In the genomic region with DNA sequence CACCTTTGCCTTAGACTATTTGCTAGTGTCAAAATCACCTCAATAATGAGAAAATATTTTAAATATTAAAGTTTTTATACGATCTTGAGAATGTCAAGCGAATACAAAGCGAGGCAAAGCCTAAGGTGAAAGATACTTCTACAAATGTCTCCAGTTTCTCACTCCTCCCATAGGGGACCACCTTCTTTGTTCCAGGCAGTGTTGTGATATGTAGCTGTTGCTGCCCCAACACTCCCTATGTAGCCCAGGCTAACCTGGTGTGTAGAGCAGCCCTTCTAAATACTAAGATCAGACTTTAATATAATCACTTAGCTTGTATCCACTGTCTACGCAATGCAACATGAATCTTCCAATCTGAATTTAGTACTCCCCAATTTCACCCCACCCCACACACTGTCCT, we compare ENCODE assay signal across 19 mouse cellular contexts.
DNase-seq lines count a peak whose midpoint lies in the region; ATAC-seq lines count a peak whose summit lies in the region.
"Had no signal": no experiment of that assay in that cellular context is flagged by ENCODE, and none has a peak within 500 bp of the region (broad histone marks: within the 10 kb centered on the region; RNA-seq: fewer than 3 reads in every experiment).

No protein-coding gene starts in this region.

- H3K9me3 ChIP-seq in forebrain, embryonic 13.5 days (replicated peaks), result no peaks in the 10 kb centered on the region
- H3K9me3 ChIP-seq in forebrain, embryonic 12.5 days, result no peaks in the 10 kb centered on the region
- H3K9me3 ChIP-seq in forebrain, embryonic 15.5 days, result no peaks in the 10 kb centered on the region
- H3K9me3 ChIP-seq in forebrain, embryonic 11.5 days (ENCODE audit: control insufficient read depth, low read length), result no peaks in the 10 kb centered on the region
- H3K9me3 ChIP-seq in midbrain, embryonic 13.5 days, result no peaks in the 10 kb centered on the region
- no peaks in the 10 kb centered on the region for H3K9me3 ChIP-seq in midbrain, embryonic 14.5 days (ENCODE audit: control insufficient read depth, low read length)
- H3K9me3 ChIP-seq in forebrain, embryonic 16.5 days (ENCODE audit: control insufficient read depth, low read length), result no peaks in the 10 kb centered on the region
- H3K9me3 ChIP-seq: embryonic facial prominence, embryonic 10.5 days; embryonic facial prominence, embryonic 12.5 days had no signal

- 94% methylated on average over 4 of the region's 4 CpGs for WGBS in forebrain, embryonic 13.5 days
- 91% methylated on average over 4 of the region's 4 CpGs for WGBS in forebrain, embryonic 12.5 days
- WGBS in forebrain, embryonic 15.5 days, result 92% methylated on average over 4 of the region's 4 CpGs
- 92% methylated on average over 4 of the region's 4 CpGs for WGBS in forebrain, embryonic 11.5 days
- 90% methylated on average over 4 of the region's 4 CpGs for WGBS in midbrain, embryonic 13.5 days
- 92% methylated on average over 4 of the region's 4 CpGs for WGBS in midbrain, embryonic 14.5 days
- WGBS in forebrain, embryonic 16.5 days, result 92% methylated on average over 4 of the region's 4 CpGs

- H3K9ac ChIP-seq in forebrain, embryonic 13.5 days, result no peak overlapping the region
- no peak overlapping the region for H3K9ac ChIP-seq in forebrain, embryonic 12.5 days
- no peak overlapping the region for H3K9ac ChIP-seq in forebrain, embryonic 15.5 days (replicated peaks)
- no peak overlapping the region for H3K9ac ChIP-seq in forebrain, embryonic 11.5 days (ENCODE audit: low read length)
- no peak overlapping the region for H3K9ac ChIP-seq in midbrain, embryonic 13.5 days (replicated peaks)
- H3K9ac ChIP-seq in midbrain, embryonic 14.5 days (replicated peaks; ENCODE audit: low read length), result no peak overlapping the region
- no peak overlapping the region for H3K9ac ChIP-seq in forebrain, embryonic 16.5 days (replicated peaks; ENCODE audit: low read depth, low read length)
- H3K9ac ChIP-seq: embryonic facial prominence, embryonic 12.5 days had no signal

- no peak overlapping the region; the same call in 1 of the 2 replicates for H3K27ac ChIP-seq in forebrain, embryonic 13.5 days
- no peak overlapping the region for H3K27ac ChIP-seq in forebrain, embryonic 12.5 days
- 0 out of 2 replicates have a peak overlapping the region, but pooled peaks have one; percentile 23 for H3K27ac ChIP-seq in forebrain, embryonic 15.5 days (replicated peaks)
- no peak overlapping the region for H3K27ac ChIP-seq in forebrain, embryonic 11.5 days (ENCODE audit: low read depth, low read length)
- no peak overlapping the region for H3K27ac ChIP-seq in midbrain, embryonic 13.5 days
- H3K27ac ChIP-seq in midbrain, embryonic 14.5 days (replicated peaks; ENCODE audit: low read depth, low read length), result no peak overlapping the region
- peak overlapping the region; percentile 53 for H3K27ac ChIP-seq in forebrain, embryonic 16.5 days (ENCODE audit: low read length)
- H3K27ac ChIP-seq: embryonic facial prominence, embryonic 10.5 days; embryonic facial prominence, embryonic 12.5 days had no signal

- ATAC-seq in forebrain, embryonic 13.5 days, result peak; percentile 66
- no peak for ATAC-seq in forebrain, embryonic 12.5 days (ENCODE audit: low FRiP score)
- peak; percentile 61 for ATAC-seq in forebrain, embryonic 15.5 days (replicated peaks)
- ATAC-seq in forebrain, embryonic 11.5 days (replicated peaks; ENCODE audit: low FRiP score), result no peak
- 0 out of 2 replicates have a peak, but pooled peaks have one; percentile 43 for ATAC-seq in midbrain, embryonic 13.5 days
- no peak for ATAC-seq in midbrain, embryonic 14.5 days (ENCODE audit: low FRiP score, low TSS enrichment)
- ATAC-seq in forebrain, embryonic 16.5 days, result peak; percentile 54; the same call in 1 of the 2 replicates

- no peak for DNase-seq in forebrain, embryonic 11.5 days (ENCODE audit: low spot score)
- no peak for DNase-seq in midbrain, embryonic 14.5 days
- no peak for DNase-seq in adrenal gland, postnatal 14 days
- DNase-seq: adrenal gland, adult 2 months; adrenal gland, postnatal 10 days; adrenal gland, postnatal 36 days; B cell, adult 2 months; cerebellum, adult 11-12 months; cerebellum, adult 2 months; cerebellum, adult 9-10 months; cerebellum, postnatal 10 days; cerebellum, postnatal 25 days had no signal

- H3K4me3 ChIP-seq in forebrain, embryonic 13.5 days, result no peak overlapping the region
- no peak overlapping the region for H3K4me3 ChIP-seq in forebrain, embryonic 12.5 days (replicated peaks)
- H3K4me3 ChIP-seq in forebrain, embryonic 15.5 days, result no peak overlapping the region
- no peak overlapping the region for H3K4me3 ChIP-seq in forebrain, embryonic 11.5 days (ENCODE audit: low read depth, low read length)
- no peak overlapping the region for H3K4me3 ChIP-seq in midbrain, embryonic 13.5 days (replicated peaks)
- H3K4me3 ChIP-seq in midbrain, embryonic 14.5 days (replicated peaks; ENCODE audit: low read depth, low read length), result no peak overlapping the region
- H3K4me3 ChIP-seq in forebrain, embryonic 16.5 days (replicated peaks; ENCODE audit: low read length), result no peak overlapping the region
- H3K4me3 ChIP-seq: embryonic facial prominence, embryonic 10.5 days; embryonic facial prominence, embryonic 12.5 days had no signal

- H3K27me3 ChIP-seq in forebrain, embryonic 13.5 days, result no peaks in the 10 kb centered on the region
- H3K27me3 ChIP-seq in forebrain, embryonic 12.5 days, result no peaks in the 10 kb centered on the region
- no peaks in the 10 kb centered on the region for H3K27me3 ChIP-seq in forebrain, embryonic 15.5 days
- H3K27me3 ChIP-seq in forebrain, embryonic 11.5 days (ENCODE audit: control insufficient read depth, insufficient read depth, low read length), result no peaks in the 10 kb centered on the region
- H3K27me3 ChIP-seq in midbrain, embryonic 13.5 days, result no peaks in the 10 kb centered on the region
- no peaks in the 10 kb centered on the region for H3K27me3 ChIP-seq in midbrain, embryonic 14.5 days (ENCODE audit: control insufficient read depth, insufficient read depth, low read length)
- no peaks in the 10 kb centered on the region for H3K27me3 ChIP-seq in forebrain, embryonic 16.5 days (replicated peaks; ENCODE audit: control insufficient read depth, insufficient read depth, low read length)
- H3K27me3 ChIP-seq: embryonic facial prominence, embryonic 12.5 days had no signal

- H3K4me1 ChIP-seq in forebrain, embryonic 13.5 days, result no peaks in the 10 kb centered on the region
- H3K4me1 ChIP-seq in forebrain, embryonic 12.5 days, result no peaks in the 10 kb centered on the region
- H3K4me1 ChIP-seq in forebrain, embryonic 15.5 days, result no peaks in the 10 kb centered on the region
- no peaks in the 10 kb centered on the region for H3K4me1 ChIP-seq in forebrain, embryonic 11.5 days (replicated peaks; ENCODE audit: control insufficient read depth, insufficient read depth, low read length)
- H3K4me1 ChIP-seq in midbrain, embryonic 13.5 days (replicated peaks), result no peaks in the 10 kb centered on the region; the same call in 1 of the 2 replicates
- no peaks in the 10 kb centered on the region for H3K4me1 ChIP-seq in midbrain, embryonic 14.5 days (ENCODE audit: control insufficient read depth, insufficient read depth, low read length)
- H3K4me1 ChIP-seq in forebrain, embryonic 16.5 days (replicated peaks; ENCODE audit: control insufficient read depth, insufficient read depth, low read length), result no peaks in the 10 kb centered on the region
- H3K4me1 ChIP-seq: embryonic facial prominence, embryonic 10.5 days; embryonic facial prominence, embryonic 12.5 days had no signal

- no peak overlapping the region for H3K4me2 ChIP-seq in forebrain, embryonic 13.5 days
- H3K4me2 ChIP-seq in forebrain, embryonic 12.5 days, result no peak overlapping the region
- no peak overlapping the region for H3K4me2 ChIP-seq in forebrain, embryonic 15.5 days (replicated peaks)
- no peak overlapping the region for H3K4me2 ChIP-seq in forebrain, embryonic 11.5 days (ENCODE audit: low read depth, low read length, severe bottlenecking)
- H3K4me2 ChIP-seq in midbrain, embryonic 13.5 days (replicated peaks), result no peak overlapping the region
- no peak overlapping the region for H3K4me2 ChIP-seq in midbrain, embryonic 14.5 days (ENCODE audit: low read length)
- no peak overlapping the region for H3K4me2 ChIP-seq in forebrain, embryonic 16.5 days (ENCODE audit: low read length)
- H3K4me2 ChIP-seq: embryonic facial prominence, embryonic 12.5 days had no signal

- H3K36me3 ChIP-seq in forebrain, embryonic 13.5 days (ENCODE audit: poor library complexity, severe bottlenecking), result no peaks in the 10 kb centered on the region
- no peaks in the 10 kb centered on the region for H3K36me3 ChIP-seq in forebrain, embryonic 12.5 days (replicated peaks)
- H3K36me3 ChIP-seq in forebrain, embryonic 15.5 days, result no peaks in the 10 kb centered on the region
- no peaks in the 10 kb centered on the region for H3K36me3 ChIP-seq in forebrain, embryonic 11.5 days (ENCODE audit: control insufficient read depth, insufficient read depth, low read length)
- H3K36me3 ChIP-seq in midbrain, embryonic 13.5 days, result no peaks in the 10 kb centered on the region
- no peaks in the 10 kb centered on the region for H3K36me3 ChIP-seq in midbrain, embryonic 14.5 days (ENCODE audit: control insufficient read depth, insufficient read depth, low read length)
- no peaks in the 10 kb centered on the region for H3K36me3 ChIP-seq in forebrain, embryonic 16.5 days (ENCODE audit: control insufficient read depth, insufficient read depth)
- H3K36me3 ChIP-seq: embryonic facial prominence, embryonic 10.5 days; embryonic facial prominence, embryonic 12.5 days had no signal

Comparison
In these comparisons a context has a peak if more than half of its experiments do, and no peak if none do; other contexts are left out.
1. ATAC-seq: peak in forebrain, embryonic 13.5 days (single experiment), forebrain, embryonic 15.5 days (single experiment), midbrain, embryonic 13.5 days (single experiment) and forebrain, embryonic 16.5 days (single experiment); none in forebrain, embryonic 12.5 days (single experiment), forebrain, embryonic 11.5 days (single experiment) and midbrain, embryonic 14.5 days (single experiment).
2. H3K27ac ChIP-seq: peak in forebrain, embryonic 15.5 days (single experiment) and forebrain, embryonic 16.5 days (single experiment); none in forebrain, embryonic 13.5 days (single experiment), forebrain, embryonic 12.5 days (single experiment), forebrain, embryonic 11.5 days (single experiment), midbrain, embryonic 13.5 days (single experiment) and midbrain, embryonic 14.5 days (single experiment).